Mouse (Mus musculus) heart, postnatal 4 days (tissue): ENCODE data around the gene Pik3r2. TPM values are rescaled to one million over a fixed set of nuclear protein-coding genes. Genes with fewer than 3 reads are reported as not detected.

Experiments used
- DNase-seq: peaks from one replicate; pipeline ENCODE4 v3.0.0; 2021
- total RNA-seq, 2 experiments: library from RNA; stranded (reverse); gene quantifications; 2 replicates each; pipeline ENCODE4 v1.2.3; 2021

Gene Pik3r2
- total RNA-seq, 2 experiments from 2014 or later = 36.0 to 39.2 TPM

GRCm38 (mm10) chr8:70756476-70757040, 20.0 kb downstream of the Pik3r2 start:
- no peak for DNase-seq

GRCm38 (mm10) chr8:70755661-70756475, 20.6 kb downstream of the Pik3r2 start:
- DNase-seq = peak; percentile 12

GRCm38 (mm10) chr8:70754871-70755660, 21.4 kb downstream of the Pik3r2 start:
- peak; percentile 66 for DNase-seq

- peak; percentile 97 for DNase-seq
These were observed 22.3 kb downstream of the Pik3r2 start, which contains the start of gene Rab3a for GRCm38 (mm10) chr8:70754043-70754870. Gene Rab3a (plus strand): TSS chr8:70754679.

GRCm38 (mm10) chr8:70753151-70753550, 23.4 kb downstream of the Pik3r2 start:
- peak; percentile 93 for DNase-seq

GRCm38 (mm10) chr8:70752000-70752764, 24.3 kb downstream of the Pik3r2 start:
- peak; percentile 81 for DNase-seq

GRCm38 (mm10) chr8:70750128-70750680, 26.3 kb downstream of the Pik3r2 start:
- peak; percentile 24 for DNase-seq

- peak; percentile 9 for DNase-seq
These were observed 27.3 kb downstream of the Pik3r2 start for GRCm38 (mm10) chr8:70749097-70749674.

- DNase-seq = no peak
These were observed 28.0 kb downstream of the Pik3r2 start for GRCm38 (mm10) chr8:70748246-70749096.

GRCm38 (mm10) chr8:70747211-70747890, 29.2 kb downstream of the Pik3r2 start:
- no peak for DNase-seq

- no peak for DNase-seq
These were observed 29.8 kb downstream of the Pik3r2 start for GRCm38 (mm10) chr8:70746676-70747075.

- no peak for DNase-seq
These were observed 30.8 kb downstream of the Pik3r2 start for GRCm38 (mm10) chr8:70745691-70746220.

GRCm38 (mm10) chr8:70744806-70745205, 31.7 kb downstream of the Pik3r2 start:
- no peak for DNase-seq

- DNase-seq = peak; percentile 62
These were observed 32.6 kb downstream of the Pik3r2 start for GRCm38 (mm10) chr8:70743656-70744590.

- DNase-seq = peak; percentile 43
These were observed 33.4 kb downstream of the Pik3r2 start for GRCm38 (mm10) chr8:70742981-70743655.

GRCm38 (mm10) chr8:70742176-70742575, 34.3 kb downstream of the Pik3r2 start:
- peak; percentile 17 for DNase-seq

- no peak for DNase-seq
These were observed 34.9 kb downstream of the Pik3r2 start for GRCm38 (mm10) chr8:70741661-70742060.
